Mouse (Mus musculus): Measurements from ENCODE around the gene Mif.
"Not testable (repeated sequence)": the region's sequence is repeated elsewhere in the genome, so short reads cannot be mapped to it uniquely, and the experiment has no call there.

Gene Mif

GRCm38 (mm10) chr10:75872915-75873542 is 13.0 kb upstream of the Mif start:
- peak; percentile 81 for DNase-seq (ENCODE audit: low read depth)

GRCm38 (mm10) chr10:75872025-75872914 is 12.2 kb upstream of the Mif start:
- no peak for DNase-seq (ENCODE audit: low read depth)

GRCm38 (mm10) chr10:75861587-75861986 is 1.5 kb upstream of the Mif start:
- no peak for DNase-seq (ENCODE audit: low read depth)

- peak; percentile 28 for DNase-seq (ENCODE audit: low read depth)
Measured at GRCm38 (mm10) chr10:75860746-75861145, 706 bp upstream of the Mif start.

GRCm38 (mm10) chr10:75859107-75859746 is 813 bp downstream of the Mif start:
- peak; percentile 62 for DNase-seq (ENCODE audit: low read depth)

GRCm38 (mm10) chr10:75857598-75857997 is 2.4 kb downstream of the Mif start:
- DNase-seq (ENCODE audit: low read depth) = no peak

- no peak for DNase-seq (ENCODE audit: low read depth)
Measured at GRCm38 (mm10) chr10:75856976-75857375, 3.1 kb downstream of the Mif start.

GRCm38 (mm10) chr10:75856155-75856907 is 3.7 kb downstream of the Mif start:
- DNase-seq (ENCODE audit: low read depth) = no peak

GRCm38 (mm10) chr10:75855416-75855981 is 4.5 kb downstream of the Mif start:
- no peak for DNase-seq (ENCODE audit: low read depth)

- no peak for DNase-seq (ENCODE audit: low read depth)
Measured at GRCm38 (mm10) chr10:75854791-75855190, 5.2 kb downstream of the Mif start.

GRCm38 (mm10) chr10:75854096-75854495 is 5.9 kb downstream of the Mif start:
- DNase-seq (ENCODE audit: low read depth) = no peak

GRCm38 (mm10) chr10:75853452-75853851 is 6.6 kb downstream of the Mif start:
- DNase-seq (ENCODE audit: low read depth) = peak; percentile 94

- no peak for DNase-seq (ENCODE audit: low read depth)
Measured at GRCm38 (mm10) chr10:75852539-75853125, 7.4 kb downstream of the Mif start.

GRCm38 (mm10) chr10:75851681-75852080 is 8.4 kb downstream of the Mif start:
- no peak for DNase-seq (ENCODE audit: low read depth)

GRCm38 (mm10) chr10:75851076-75851475 is 9.0 kb downstream of the Mif start:
- no peak for DNase-seq (ENCODE audit: low read depth)

GRCm38 (mm10) chr10:75848382-75848781 is 11.7 kb downstream of the Mif start:
- DNase-seq (ENCODE audit: low read depth) = no peak

- no peak for DNase-seq (ENCODE audit: low read depth)
Measured at GRCm38 (mm10) chr10:75845306-75845930, 14.6 kb downstream of the Mif start.

GRCm38 (mm10) chr10:75844800-75845199 is 15.2 kb downstream of the Mif start:
- no peak for DNase-seq (ENCODE audit: low read depth)

GRCm38 (mm10) chr10:75843898-75844297 is 16.1 kb downstream of the Mif start:
- DNase-seq (ENCODE audit: low read depth) = not testable (repeated sequence)

- no peak for DNase-seq (ENCODE audit: low read depth)
Measured at GRCm38 (mm10) chr10:75839092-75839491, 20.9 kb downstream of the Mif start.

- peak; percentile 93 for DNase-seq (ENCODE audit: low read depth)
Measured at GRCm38 (mm10) chr10:75837248-75837759, 22.7 kb downstream of the Mif start, which contains the start of gene Gstt2. Gstt2 (minus strand) TSS chr10:75837424.
